22 mouse cellular contexts compared by ENCODE assay signal in genomic region chr17:50197572-50197971, GRCm38 (mm10). TPM values are rescaled to one million over a fixed set of nuclear protein-coding genes. Genes with fewer than 3 reads are reported as not detected.
A peak's percentile ranks its signal among the peaks of the same experiment; 100 is the strongest.
DNase-seq lines count a peak whose midpoint lies in the region; ATAC-seq and TF ChIP-seq lines count a peak whose summit lies in the region.
"Had no signal": no experiment of that assay in that cellular context is flagged by ENCODE, and none has a peak within 500 bp of the region (broad histone marks: within the 10 kb centered on the region; RNA-seq: fewer than 3 reads in every experiment).

No protein-coding gene starts in this region.

- TF ChIP-seq RAD21 in CH12.LX (IDR thresholded peaks at IDR 0.05; ENCODE audit: low read depth, low read length) (no peak), MEL (IDR thresholded peaks at IDR 0.05; ENCODE audit: low read depth, low read length) (no peak)

- WGBS in heart, embryonic 12.5 days: 62% methylated on average over 4 of the region's 4 CpGs

- in situ Hi-C loops in CH12.LX (cut with MboI; ENCODE audit: low pct_ligation_motif_present, low pct_unique_long_range_greater_than_20kb, low sequenced_read_pairs): no loop called here

- TF ChIP-seq EP300 in CH12.LX (IDR thresholded peaks at IDR 0.05; ENCODE audit: low read length): no peak
- peak; percentile 74 to 80 for TF ChIP-seq EP300 in MEL (IDR thresholded peaks at IDR 0.05; ENCODE audit: low read depth in 1 of 2, low read length in 2 of 2)

- peaks cover 30% of the 10 kb centered on the region; the same call in 1 of the 2 replicates for H3K27me3 ChIP-seq in heart, embryonic 12.5 days (replicated peaks)
- no peaks in the 10 kb centered on the region for H3K27me3 ChIP-seq in CH12.LX (replicated peaks)
- no peaks in the 10 kb centered on the region for H3K27me3 ChIP-seq in MEL (ENCODE audit: control insufficient read depth in 1 of 2, insufficient read depth in 2 of 2, low read length in 2 of 2)
- H3K27me3 ChIP-seq: forebrain, embryonic 15.5 days had no signal

- ATAC-seq in heart, embryonic 12.5 days (ENCODE audit: insufficient number of reproducible peaks, low FRiP score): no peak
- ATAC-seq: forebrain, embryonic 13.5 days; forebrain, embryonic 15.5 days; forebrain, postnatal 0 days had no signal

- no peak for TF ChIP-seq POLR2A in CH12.LX (IDR thresholded peaks at IDR 0.05; ENCODE audit: low read depth, low read length)
- TF ChIP-seq POLR2A in MEL (IDR thresholded peaks at IDR 0.05; ENCODE audit: control insufficient read depth in 1 of 2, insufficient read depth in 1 of 2, low read depth in 1 of 2, low read length in 2 of 2, poor library complexity in 1 of 2): no peak

- H3K79me2 ChIP-seq in CH12.LX (replicated peaks; ENCODE audit: control insufficient read depth, extremely low read depth, insufficient read depth, poor library complexity, severe bottlenecking): peaks cover 76% of the 10 kb centered on the region
- no peaks in the 10 kb centered on the region for H3K79me2 ChIP-seq in MEL (ENCODE audit: control insufficient read depth, insufficient read depth, low read length, poor library complexity)

- intact Hi-C loops in heart, postnatal 10 days (cut with DNase I): no loop called here

- dilution Hi-C loops in CH12.LX (cut with MboI; ENCODE audit: extremely low pct_ligation_motif_present, extremely low pct_unique_long_range_greater_than_20kb, low sequenced_read_pairs): no loop called here

- H3K36me3 ChIP-seq in heart, embryonic 12.5 days: no peaks in the 10 kb centered on the region
- peaks cover 44 to 94% of the 10 kb centered on the region in 2 experiments for H3K36me3 ChIP-seq in CH12.LX (replicated peaks in 1 of 2; ENCODE audit: control insufficient read depth in 1 of 2, insufficient read depth in 1 of 2, low read length in 1 of 2)
- H3K36me3 ChIP-seq in MEL (ENCODE audit: control insufficient read depth in 1 of 2, insufficient read depth in 2 of 2, low read length in 2 of 2): peaks cover 0 to 21% of the 10 kb centered on the region in 2 experiments; a peak in 2 of 4 replicates
- H3K36me3 ChIP-seq: embryonic facial prominence, embryonic 10.5 days; embryonic facial prominence, embryonic 12.5 days; forebrain, embryonic 15.5 days; G1E had no signal

- peak; percentile 94 for DNase-seq in heart, adult 11 months
- DNase-seq in heart, postnatal 10 days: no peak
- DNase-seq in heart, adult 9 months (ENCODE audit: low spot score in 2 of 2): peak; percentile 33 to 68
- no peak for DNase-seq in CH12.LX (ENCODE audit: extremely low read depth)
- DNase-seq in MEL (ENCODE audit: low read depth, low spot score): no peak
- no peak for DNase-seq in natural killer cell, adult 2 months (ENCODE audit: low spot score in 2 of 2)
- DNase-seq in thymus, postnatal 14 days: no peak
- DNase-seq: adrenal gland, adult 2 months; adrenal gland, postnatal 10 days; adrenal gland, postnatal 36 days; cerebellum, adult 11-12 months; cerebellum, adult 2 months; cerebellum, adult 9-10 months; cerebellum, postnatal 10 days; cerebellum, postnatal 25 days; forebrain, postnatal 0 days had no signal

- peaks cover 11% of the 10 kb centered on the region; the same call in 1 of the 2 replicates for H3K4me1 ChIP-seq in heart, embryonic 12.5 days (replicated peaks)
- H3K4me1 ChIP-seq in CH12.LX (ENCODE audit: control insufficient read depth in 1 of 2, insufficient read depth in 2 of 2) (peaks cover 63 to 98% of the 10 kb centered on the region in 2 experiments), MEL (ENCODE audit: control insufficient read depth in 1 of 2, insufficient read depth in 2 of 2, low read length in 2 of 2) (peaks cover 12 to 30% of the 10 kb centered on the region in 2 experiments)

- TF ChIP-seq CTCF in CH12.LX (conservative IDR thresholded peaks at IDR 0.05 in 1 of 2, IDR thresholded peaks at IDR 0.05 in 1 of 2; ENCODE audit: low read depth in 2 of 2, low read length in 2 of 2) (no peak), MEL (IDR thresholded peaks at IDR 0.05 in 2 of 3, conservative IDR thresholded peaks at IDR 0.05 in 1 of 3; ENCODE audit: control insufficient read depth in 1 of 3, insufficient read depth in 1 of 3, low read depth in 2 of 3, low read length in 3 of 3, poor library complexity in 1 of 3, severe bottlenecking in 1 of 3) (no peak)

- H3K9me3 ChIP-seq in heart, embryonic 12.5 days (replicated peaks): no peaks in the 10 kb centered on the region
- H3K9me3 ChIP-seq in CH12.LX (replicated peaks; ENCODE audit: low read length): no peaks in the 10 kb centered on the region
- no peaks in the 10 kb centered on the region for H3K9me3 ChIP-seq in MEL (replicated peaks; ENCODE audit: insufficient read depth, low read length)
- H3K9me3 ChIP-seq: embryonic facial prominence, embryonic 10.5 days; embryonic facial prominence, embryonic 12.5 days; forebrain, embryonic 13.5 days; forebrain, embryonic 15.5 days had no signal

- H3K9ac ChIP-seq in heart, embryonic 12.5 days: no peak overlapping the region
- H3K9ac ChIP-seq in CH12.LX (ENCODE audit: insufficient read depth, low read depth) (no peak overlapping the region), MEL (ENCODE audit: control insufficient read depth, low read depth, low read length, poor library complexity, severe bottlenecking) (no peak overlapping the region)
- H3K9ac ChIP-seq: embryonic facial prominence, embryonic 12.5 days; forebrain, embryonic 13.5 days; forebrain, embryonic 15.5 days; forebrain, postnatal 0 days had no signal

- H3K27ac ChIP-seq in heart, embryonic 12.5 days (ENCODE audit: poor library complexity, severe bottlenecking): no peak overlapping the region
- peak overlapping the region; percentile 2 for H3K27ac ChIP-seq in CH12.LX (ENCODE audit: insufficient read depth, low read depth)
- no peak overlapping the region for H3K27ac ChIP-seq in MEL (ENCODE audit: control insufficient read depth, low read depth, low read length)
- H3K27ac ChIP-seq: embryonic facial prominence, embryonic 10.5 days; embryonic facial prominence, embryonic 12.5 days; forebrain, embryonic 13.5 days; forebrain, embryonic 15.5 days had no signal

- H3K4me2 ChIP-seq in heart, embryonic 12.5 days: no peak overlapping the region
- no peak overlapping the region for H3K4me2 ChIP-seq in CH12.LX (ENCODE audit: insufficient read depth, low read depth, poor library complexity, severe bottlenecking)
- H3K4me2 ChIP-seq: embryonic facial prominence, embryonic 12.5 days; forebrain, embryonic 13.5 days; forebrain, embryonic 15.5 days had no signal

- no peak overlapping the region for H3K4me3 ChIP-seq in heart, embryonic 12.5 days
- no peak overlapping the region for H3K4me3 ChIP-seq in CH12.LX (replicated peaks in 1 of 3; ENCODE audit: low read depth in 2 of 3, low read length in 2 of 3, poor library complexity in 1 of 3)
- H3K4me3 ChIP-seq in MEL (ENCODE audit: control insufficient read depth in 1 of 2, insufficient read depth in 1 of 2, low read depth in 2 of 2, low read length in 2 of 2): no peak overlapping the region; a peak in 1 of 4 replicates
- H3K4me3 ChIP-seq: embryonic facial prominence, embryonic 10.5 days; embryonic facial prominence, embryonic 12.5 days; forebrain, embryonic 13.5 days; forebrain, embryonic 15.5 days had no signal

TF ChIP-seq in CH12.LX, 34 proteins besides CTCF, POLR2A, EP300 and RAD21 (continues in another document):
- no peak for TF ChIP-seq ETS1 (conservative IDR thresholded peaks at IDR 0.05; ENCODE audit: low read depth, low read length)
- TF ChIP-seq POLR2AphosphoS2 (IDR thresholded peaks at IDR 0.05; ENCODE audit: low read depth, low read length): no peak
- TF ChIP-seq PAX5 (IDR thresholded peaks at IDR 0.05; ENCODE audit: low read length): no peak
- no peak for TF ChIP-seq ELF1 (IDR thresholded peaks at IDR 0.05; ENCODE audit: low read depth, low read length)
- TF ChIP-seq MAFK (IDR thresholded peaks at IDR 0.05; ENCODE audit: insufficient replicate concordance, low read length): no peak
- no peak for TF ChIP-seq NRF1 (IDR thresholded peaks at IDR 0.05; ENCODE audit: low read depth, low read length)
- TF ChIP-seq BHLHE40 (IDR thresholded peaks at IDR 0.05; ENCODE audit: low read depth, low read length): no peak
- no peak for TF ChIP-seq MYC (IDR thresholded peaks at IDR 0.05; ENCODE audit: low read depth, low read length)
- no peak for TF ChIP-seq UBTF (IDR thresholded peaks at IDR 0.05; ENCODE audit: low read depth, low read length)
- TF ChIP-seq KAT2A (IDR thresholded peaks at IDR 0.05; ENCODE audit: insufficient replicate concordance, low read length): no peak
- TF ChIP-seq USF2 (conservative IDR thresholded peaks at IDR 0.05; ENCODE audit: low read depth, low read length): no peak
- TF ChIP-seq JUN (IDR thresholded peaks at IDR 0.05; ENCODE audit: insufficient read depth, low read depth, low read length): no peak

TF ChIP-seq in MEL, 35 proteins besides CTCF, POLR2A, EP300 and RAD21 (continues in another document):
- TF ChIP-seq GATA1 (IDR thresholded peaks at IDR 0.05; ENCODE audit: low read depth, low read length) (peak; percentile 53), ELF1 (IDR thresholded peaks at IDR 0.05; ENCODE audit: low read depth, low read length) (no peak), TAL1 (IDR thresholded peaks at IDR 0.05; ENCODE audit: low read length) (peak; percentile 23; the same call in 1 of the 2 replicates), HCFC1 (IDR thresholded peaks at IDR 0.05; ENCODE audit: low read depth, low read length) (no peak), MXI1 (IDR thresholded peaks at IDR 0.05; ENCODE audit: low read depth, low read length) (no peak), USF2 (IDR thresholded peaks at IDR 0.05; ENCODE audit: borderline replicate concordance in 1 of 2, insufficient read depth in 1 of 2, low read depth in 1 of 2, low read length in 2 of 2) (no peak), MEF2A (IDR thresholded peaks at IDR 0.05; ENCODE audit: extremely low read depth, insufficient replicate concordance, low read depth, low read length, poor library complexity, severe bottlenecking) (peak; percentile 46; the same call in 1 of the 2 replicates), USF1 (IDR thresholded peaks at IDR 0.05; ENCODE audit: low read depth, low read length) (no peak), POLR2AphosphoS2 (IDR thresholded peaks at IDR 0.05; ENCODE audit: low read length) (no peak), ZNF384 (IDR thresholded peaks at IDR 0.05; ENCODE audit: low read depth, low read length) (no peak), BHLHE40 (IDR thresholded peaks at IDR 0.05; ENCODE audit: borderline replicate concordance, low read depth, low read length) (no peak), ZKSCAN1 (IDR thresholded peaks at IDR 0.05; ENCODE audit: low read depth, low read length) (no peak), ETS1 (IDR thresholded peaks at IDR 0.05; ENCODE audit: low read depth, low read length) (peak; percentile 58)

RNA-seq across cellular contexts. Expression of gene Rftn1, which starts 7.1 kb away (rescaled TPM):
- total RNA-seq in heart, postnatal 10 days (2021): 10 to 100 TPM; 69.5 to 79.2 TPM
- 24.2 and 26.6 TPM in 2 replicates for polyA plus RNA-seq in heart, embryonic 12.5 days (2016; fragmentation: Nextera tagmentation; extraction: Ambion mirVana)
- 52.5 and 76.2 TPM in 2 replicates for total RNA-seq in CH12.LX (2012; rRNA removed)
- total RNA-seq in CH12.LX (2014; rRNA removed): 60.5 and 71.7 TPM in 2 replicates
- 66.2 and 80.6 TPM in 2 replicates for polyA plus RNA-seq in CH12.LX (2012; ENCODE audit: insufficient read length, low read depth)
- total RNA-seq in MEL (2012; rRNA removed): 69.1 and 70.2 TPM in 2 replicates
- 10 to 100 TPM in 1 of 2 experiments, not detected in 1; 76.1 TPM for polyA plus RNA-seq in MEL (2012; ENCODE audit: insufficient read depth in 1 of 2, insufficient read length in 2 of 2, low read depth in 1 of 2, low replicate concordance in 2 of 2, missing spikeins in 1 of 2)
- total RNA-seq: G1E had no signal
- polyA plus RNA-seq: G1E had no signal

Comparison
In these comparisons a context has a peak if more than half of its experiments do, and no peak if none do; other contexts are left out.
1. DNase-seq: peak in heart, adult 11 months (single experiment) and heart, adult 9 months (2 of 2); none in heart, postnatal 10 days (0 of 2), CH12.LX (single experiment), MEL (single experiment), natural killer cell, adult 2 months (0 of 2) and thymus, postnatal 14 days (single experiment).